Mouse (Mus musculus) CH12.LX (cell line): Measurements from ENCODE around the gene Abhd4.

ENCODE experiments used
- CTCF ChIP-seq, 2 experiments: IDR thresholded peaks in 1 of 2; conservative IDR thresholded peaks in 1 of 2; 2 replicates each; pipeline ENCODE4 v1.5.1; 2011 to 2012; ENCODE audit warnings: low read depth in 2 of 2, low read length in 2 of 2, improper control_type of control experiment in 1 of 2, inconsistent platforms in 1 of 2, mild to moderate bottlenecking in 1 of 2, moderate library complexity in 1 of 2
- E2F4 ChIP-seq: IDR thresholded peaks from 2 replicates; pipeline ENCODE4 v1.6.1; 2011; ENCODE audit warnings: low read depth, low read length, improper control_type of control experiment; ENCODE audit not compliant: insufficient replicate concordance
- ELF1 ChIP-seq: IDR thresholded peaks from 2 replicates; pipeline ENCODE4 v1.6.1; 2014; ENCODE audit warnings: low read depth, mild to moderate bottlenecking, inconsistent platforms, low read length, improper control_type of control experiment
- EP300 ChIP-seq: IDR thresholded peaks from 2 replicates; pipeline ENCODE4 v1.6.1; 2011; ENCODE audit warnings: low read length, improper control_type of control experiment
- GABPA ChIP-seq: IDR thresholded peaks from 2 replicates; pipeline ENCODE4 v1.6.1; 2012; ENCODE audit warnings: low read depth, low read length, improper control_type of control experiment, inconsistent platforms; ENCODE audit not compliant: insufficient replicate concordance
- MAX ChIP-seq: IDR thresholded peaks from 2 replicates; pipeline ENCODE4 v1.6.1; 2011; ENCODE audit warnings: low read length, improper control_type of control experiment
- MXI1 ChIP-seq: IDR thresholded peaks from 2 replicates; pipeline ENCODE4 v1.6.1; 2011; ENCODE audit warnings: mild to moderate bottlenecking, low read depth, low read length, improper control_type of control experiment
- MYC ChIP-seq: IDR thresholded peaks from 2 replicates; pipeline ENCODE4 v1.6.1; 2011; ENCODE audit warnings: low read depth, mild to moderate bottlenecking, improper control_type of control experiment, low read length
- NRF1 ChIP-seq: IDR thresholded peaks from 2 replicates; pipeline ENCODE4 v1.6.1; 2014; ENCODE audit warnings: low read depth, mild to moderate bottlenecking, inconsistent platforms, low read length, improper control_type of control experiment, moderate library complexity
- POLR2A ChIP-seq: IDR thresholded peaks from 2 replicates; pipeline ENCODE4 v1.6.1; 2011; ENCODE audit warnings: low read depth, mild to moderate bottlenecking, improper control_type of control experiment, low read length
- USF1 ChIP-seq: IDR thresholded peaks from 2 replicates; pipeline ENCODE4 v1.6.1; 2014; ENCODE audit warnings: low read depth, mild to moderate bottlenecking, inconsistent platforms, low read length, improper control_type of control experiment
- ZKSCAN1 ChIP-seq: IDR thresholded peaks from 2 replicates; pipeline ENCODE4 v1.6.1; 2012; ENCODE audit warnings: low read depth, inconsistent platforms, low read length, improper control_type of control experiment, borderline replicate concordance
- ZNF384 ChIP-seq: IDR thresholded peaks from 2 replicates; pipeline ENCODE4 v1.6.1; 2012; ENCODE audit warnings: low read depth, low read length, improper control_type of control experiment, inconsistent platforms

DNA sequence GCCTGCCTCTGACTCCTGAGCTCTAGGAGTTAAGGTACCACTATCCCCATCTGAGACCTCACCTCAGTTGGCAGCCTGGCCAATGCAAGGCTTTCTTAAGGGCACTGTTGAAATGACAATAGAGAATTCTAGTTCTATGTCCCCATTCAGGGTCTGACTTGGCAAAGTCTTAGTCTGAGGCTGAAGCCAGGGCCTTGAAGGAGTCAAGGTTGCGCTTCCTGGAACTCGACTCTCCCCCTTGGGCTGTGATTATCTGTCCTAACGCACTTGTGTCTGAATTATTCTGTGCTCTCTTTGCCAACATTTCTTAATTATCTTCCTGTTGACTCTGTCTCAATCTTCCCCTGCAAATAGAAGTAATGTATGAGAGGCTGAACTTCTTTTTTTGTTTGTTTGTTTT lies 46.7 kb downstream of the Abhd4 start:
- TF ChIP-seq CTCF (conservative IDR thresholded peaks at IDR 0.05 in 1 of 2, IDR thresholded peaks at IDR 0.05 in 1 of 2; ENCODE audit: low read depth in 2 of 2, low read length in 2 of 2) (no peak), MAX (no peak), E2F4 (no peak), USF1 (no peak), MYC (no peak), ELF1 (no peak), POLR2A (no peak), ZKSCAN1 (no peak), ZNF384 (no peak), GABPA (no peak), EP300 (no peak), NRF1 (no peak), MXI1 (no peak)
